Mouse (Mus musculus): ENCODE data around the gene Msh4.
A peak's percentile ranks its signal among the peaks of the same experiment; 100 is the strongest.
"Not testable (repeated sequence)": the region's sequence is repeated elsewhere in the genome, so short reads cannot be mapped to it uniquely, and the experiment has no call there.

Msh4 gene

GRCm38 (mm10) chr3:153849368-153850015 is 56.4 kb downstream of the Msh4 start:
- no peak for DNase-seq

GRCm38 (mm10) chr3:153847207-153847733 is 58.7 kb downstream of the Msh4 start:
- DNase-seq, result no peak

- DNase-seq, result no peak
Observed at GRCm38 (mm10) chr3:153846109-153846508, 59.8 kb downstream of the Msh4 start.

- DNase-seq, result no peak
Observed at GRCm38 (mm10) chr3:153845500-153845899, 60.4 kb downstream of the Msh4 start.

GRCm38 (mm10) chr3:153844757-153845156 is 61.2 kb downstream of the Msh4 start:
- no peak for DNase-seq

- DNase-seq, result no peak
Observed at GRCm38 (mm10) chr3:153844030-153844429, 61.9 kb downstream of the Msh4 start, which contains the start of gene Asb17. Gene Asb17, plus strand, starts transcription at chr3:153844209.

GRCm38 (mm10) chr3:153837593-153837992 is 68.3 kb downstream of the Msh4 start:
- DNase-seq, result no peak

- no peak for DNase-seq
Observed at GRCm38 (mm10) chr3:153836316-153836715, 69.6 kb downstream of the Msh4 start.

GRCm38 (mm10) chr3:153835455-153836086 is 70.4 kb downstream of the Msh4 start:
- DNase-seq, result peak; percentile 75 to 83

GRCm38 (mm10) chr3:153834071-153834470 is 71.9 kb downstream of the Msh4 start:
- DNase-seq, result no peak

GRCm38 (mm10) chr3:153832654-153832945 is 73.3 kb downstream of the Msh4 start:
- DNase-seq, result no peak

- no peak for DNase-seq
Observed at GRCm38 (mm10) chr3:153831873-153832653, 73.9 kb downstream of the Msh4 start.

GRCm38 (mm10) chr3:153831014-153831872 is 74.7 kb downstream of the Msh4 start:
- peak; percentile 94 to 96 for DNase-seq

GRCm38 (mm10) chr3:153829788-153830187 is 76.2 kb downstream of the Msh4 start:
- not testable (repeated sequence) for DNase-seq

- DNase-seq, result no peak
Observed at GRCm38 (mm10) chr3:153826616-153827015, 79.3 kb downstream of the Msh4 start.

GRCm38 (mm10) chr3:153825197-153825596 is 80.7 kb downstream of the Msh4 start:
- DNase-seq, result no peak

- peak; percentile 30 to 50 for DNase-seq
Observed at GRCm38 (mm10) chr3:153823671-153824515, 82.0 kb downstream of the Msh4 start.

- DNase-seq, result no peak
Observed at GRCm38 (mm10) chr3:153819438-153819837, 86.5 kb downstream of the Msh4 start.

GRCm38 (mm10) chr3:153818723-153819122 is 87.2 kb downstream of the Msh4 start:
- no peak for DNase-seq

GRCm38 (mm10) chr3:153817376-153817890 is 88.5 kb downstream of the Msh4 start:
- no peak for DNase-seq

GRCm38 (mm10) chr3:153814026-153814425 is 91.9 kb downstream of the Msh4 start:
- no peak for DNase-seq

Data from cerebellum, postnatal 14 days (tissue).